ENCODE assay signal across 8 mouse cellular contexts in the genomic region with DNA sequence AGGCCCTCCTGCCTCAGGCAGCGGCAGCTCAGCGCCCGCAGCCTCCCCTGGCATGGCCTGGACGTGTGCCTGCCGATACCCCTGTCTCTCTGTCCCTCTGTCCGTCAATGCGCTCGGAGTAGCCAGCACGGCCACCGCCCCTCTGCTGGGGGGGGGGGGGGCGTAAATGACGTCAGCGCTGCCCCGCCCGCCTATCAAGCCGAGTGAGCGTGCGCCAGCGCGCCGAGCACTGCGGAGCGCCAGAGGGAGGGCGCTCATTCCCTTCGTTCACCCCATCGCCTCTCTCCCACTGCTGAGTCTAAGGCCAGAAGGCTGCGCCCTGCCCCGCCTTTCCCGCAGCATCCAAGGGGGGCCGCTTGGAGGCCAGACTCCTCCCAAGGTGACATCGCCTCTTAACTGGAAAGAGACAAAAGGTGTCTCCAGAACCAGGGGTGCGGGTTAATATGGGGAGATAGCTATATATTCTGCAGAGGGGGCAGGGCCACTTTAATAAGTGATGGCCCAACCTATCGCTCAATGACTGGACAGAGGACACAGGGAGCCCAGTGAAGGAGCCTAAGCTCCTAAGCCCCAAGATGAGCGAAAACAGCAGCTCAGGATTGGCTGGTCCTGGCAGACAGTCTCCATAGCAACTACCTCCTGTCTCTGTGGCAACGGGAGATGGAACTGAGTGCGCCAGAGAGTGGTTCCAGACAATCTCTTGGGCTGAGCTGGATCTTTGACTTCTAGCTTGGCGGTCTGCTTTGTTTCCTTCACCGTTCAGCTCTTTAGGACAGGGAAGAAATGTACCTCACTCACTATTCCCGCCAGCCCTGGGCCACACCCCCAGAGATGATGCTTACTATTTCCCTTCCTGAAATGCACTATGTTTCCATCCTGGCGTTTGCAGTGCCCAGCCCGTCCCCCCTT. TPM values are rescaled to one million over a fixed set of nuclear protein-coding genes. Genes with fewer than 3 reads are reported as not detected.
A peak's percentile ranks its signal among the peaks of the same experiment; 100 is the strongest.
DNase-seq lines count a peak whose midpoint lies in the region; ATAC-seq and TF ChIP-seq lines count a peak whose summit lies in the region.

A gene (minus strand): TSS at position 563 of the 909 bp plus-strand sequence.

- WGBS in heart, embryonic 14.5 days: 7% methylated on average over 31 of the region's 41 CpGs
- 3% methylated on average over 37 of the region's 41 CpGs for WGBS in midbrain, embryonic 12.5 days

- H3K4me3 ChIP-seq in heart, embryonic 14.5 days (ENCODE audit: control insufficient read depth in 1 of 2, insufficient read depth in 1 of 2, low read depth in 1 of 2, low read length in 2 of 2): peak within 1 kb of the TSS; percentile 37 to 39
- peak within 1 kb of the TSS; percentile 83 for H3K4me3 ChIP-seq in left cerebral cortex, adult 2 months
- H3K4me3 ChIP-seq in midbrain, embryonic 12.5 days: peak within 1 kb of the TSS; percentile 63

- peaks cover 18 to 24% of the 10 kb centered on the region in 2 experiments; a peak in 3 of 4 replicates for H3K4me1 ChIP-seq in heart, embryonic 14.5 days (ENCODE audit: control insufficient read depth in 2 of 2, insufficient read depth in 2 of 2, low read length in 2 of 2)
- H3K4me1 ChIP-seq in midbrain, embryonic 12.5 days: peaks cover 50% of the 10 kb centered on the region

- H3K27ac ChIP-seq in heart, embryonic 14.5 days (replicated peaks in 1 of 2; ENCODE audit: control insufficient read depth in 1 of 2, insufficient read depth in 1 of 2, low read depth in 2 of 2, low read length in 2 of 2): no peak within 1 kb of the TSS
- H3K27ac ChIP-seq in left cerebral cortex, adult 2 months: peak within 1 kb of the TSS; percentile 99
- H3K27ac ChIP-seq in midbrain, embryonic 12.5 days (replicated peaks): peak within 1 kb of the TSS; percentile 96

- no peak for ATAC-seq in heart, embryonic 14.5 days (ENCODE audit: insufficient number of reproducible peaks, insufficient read depth, low FRiP score, low read depth)
- peak; percentile 93 for ATAC-seq in midbrain, embryonic 12.5 days (ENCODE audit: low FRiP score, low read depth)

- peak; percentile 55 for DNase-seq in kidney, postnatal 10 days
- DNase-seq in kidney, adult 9 months: no peak
- peak; percentile 52 to 72 for DNase-seq in cerebellum, postnatal 4 days (ENCODE audit: low spot score in 2 of 2)
- peak; percentile 79 to 82 for DNase-seq in left cerebral cortex, adult 2 months (ENCODE audit: extremely low spot score in 1 of 2, low spot score in 2 of 2)
- DNase-seq in ovary, postnatal 10 days (ENCODE audit: low spot score): no peak
- no peak for DNase-seq in thymus, postnatal 4 days

- H3K9ac ChIP-seq in heart, embryonic 14.5 days (ENCODE audit: low read length): peak within 1 kb of the TSS; percentile 49
- H3K9ac ChIP-seq in midbrain, embryonic 12.5 days (replicated peaks): peak within 1 kb of the TSS; percentile 88

- H3K36me3 ChIP-seq in heart, embryonic 14.5 days (ENCODE audit: control insufficient read depth, insufficient read depth, low read length): peaks cover 2% of the 10 kb centered on the region
- H3K36me3 ChIP-seq in midbrain, embryonic 12.5 days: peaks cover 21% of the 10 kb centered on the region

- intact Hi-C loops in left cerebral cortex, adult 2 months (cut with DNase I): no loop called here

- no peaks in the 10 kb centered on the region for H3K9me3 ChIP-seq in heart, embryonic 14.5 days (ENCODE audit: control insufficient read depth, low read length)
- H3K9me3 ChIP-seq in midbrain, embryonic 12.5 days: no peaks in the 10 kb centered on the region

- H3K4me2 ChIP-seq in heart, embryonic 14.5 days (ENCODE audit: low read length): peak within 1 kb of the TSS; percentile 69
- peak within 1 kb of the TSS; percentile 74 for H3K4me2 ChIP-seq in midbrain, embryonic 12.5 days (replicated peaks)

- TF ChIP-seq CTCF in left cerebral cortex, adult 2 months (IDR thresholded peaks at IDR 0.05): no peak

- peaks cover 51% of the 10 kb centered on the region for H3K27me3 ChIP-seq in heart, embryonic 14.5 days (ENCODE audit: control insufficient read depth, insufficient read depth, low read length)
- no peaks in the 10 kb centered on the region for H3K27me3 ChIP-seq in midbrain, embryonic 12.5 days

RNA-seq across cellular contexts. Expression of the gene that starts here (rescaled TPM):
- polyA plus RNA-seq in heart, embryonic 14.5 days (2014; fragmentation: Nextera tagmentation; extraction: Ambion mirVana): 0.22 and 0.86 TPM in 2 replicates
- total RNA-seq in left cerebral cortex, adult 2 months (2021): 10 to 100 TPM; 41.4 to 43.8 TPM
- polyA plus RNA-seq in midbrain, embryonic 12.5 days (2016; fragmentation: Nextera tagmentation; extraction: Ambion mirVana): 83.4 and 88.5 TPM in 2 replicates

Comparison
In these comparisons a context has a peak if more than half of its experiments do, and no peak if none do; other contexts are left out.
1. RNA of the gene that starts here (polyA plus RNA-seq): 83.4 to 88.5 TPM in midbrain, embryonic 12.5 days; 0.22 to 0.86 TPM in heart, embryonic 14.5 days; every median in the first group is over 10 times any median in the second.
2. DNase-seq: peak in kidney, postnatal 10 days (single experiment), cerebellum, postnatal 4 days (2 of 2) and left cerebral cortex, adult 2 months (2 of 2); none in kidney, adult 9 months (single experiment), ovary, postnatal 10 days (single experiment) and thymus, postnatal 4 days (single experiment).
3. H3K27ac ChIP-seq: peak in left cerebral cortex, adult 2 months (single experiment) and midbrain, embryonic 12.5 days (single experiment); none in heart, embryonic 14.5 days (0 of 2).
4. Peak in every context shown above with its lines, with median percentiles within 50 percentile points of each other: H3K4me3 ChIP-seq.